Mouse (Mus musculus) hindbrain, embryonic 10.5 days (tissue): Measurements from ENCODE around the gene 4930505A04Rik. TPM values are rescaled to one million over a fixed set of nuclear protein-coding genes. Genes with fewer than 3 reads are reported as not detected.
"Not testable (repeated sequence)": the region's sequence is repeated elsewhere in the genome, so short reads cannot be mapped to it uniquely, and the experiment has no call there.

Experiments
- DNase-seq: peaks from one replicate; pipeline ENCODE4 v3.0.0-alpha.2; 2017; ENCODE audit warnings: low spot score
- H3K27ac ChIP-seq: fragments of 300-500 bp; sonication (generic); 2 replicates; pipeline ENCODE4 v1.5.1; 2016; ENCODE audit warnings: mild to moderate bottlenecking, moderate library complexity
- H3K27me3 ChIP-seq: fragments of 300-500 bp; sonication (generic); 2 replicates; pipeline ENCODE4 v1.6.1; 2016; ENCODE audit warnings: mild to moderate bottlenecking; ENCODE audit not compliant: poor library complexity, insufficient read depth, severe bottlenecking
- H3K36me3 ChIP-seq: fragments of 300-500 bp; sonication (generic); 2 replicates; pipeline ENCODE4 v1.6.1; 2016; ENCODE audit warnings: mild to moderate bottlenecking, moderate library complexity
- H3K4me1 ChIP-seq: fragments of 300-500 bp; sonication (generic); replicated peaks from 2 replicates; pipeline ENCODE4 v1.6.1; 2016; ENCODE audit warnings: mild to moderate bottlenecking
- H3K4me3 ChIP-seq: fragments of 300-500 bp; sonication (generic); 2 replicates; pipeline ENCODE4 v1.5.1; 2016; ENCODE audit warnings: mild to moderate bottlenecking, moderate library complexity
- H3K9me3 ChIP-seq: fragments of 300-500 bp; sonication (generic); 2 replicates; pipeline ENCODE4 v1.6.1; 2016; ENCODE audit warnings: mild to moderate bottlenecking, moderate library complexity
- WGBS: fragments of 180-500 bp; shearing (Covaris S2); methylation state at CpG from one replicate; pipeline ENCODE4 v1.1.7; 2016; 5-methylcytosine and 5-hydroxymethylcytosine counted together
- polyA plus RNA-seq: library from polyadenylated mRNA; unstranded; fragments of >200 nt; fragmentation: Nextera tagmentation; extraction: Ambion mirVana; gene quantifications from 2 replicates; pipeline ENCODE4 v1.2.1, GENCODE M21; 2016

The 4930505A04Rik gene
- polyA plus RNA-seq, 1 experiment from 2014 or later, result not detected

GRCm38 (mm10) chr11:30444192-30444905 is 27.3 kb downstream of the 4930505A04Rik start:
- not testable (repeated sequence) for DNase-seq, H3K27me3 ChIP-seq, H3K4me3 ChIP-seq, H3K27ac ChIP-seq, H3K36me3 ChIP-seq, H3K4me1 ChIP-seq, H3K9me3 ChIP-seq
- 90% methylated on average over 12 of the region's 12 CpGs for WGBS

GRCm38 (mm10) chr11:30443746-30444145 is 27.9 kb downstream of the 4930505A04Rik start:
- no peak for DNase-seq
- Histone ChIP-seq H3K27me3 (no peaks in the 10 kb centered on the region), H3K4me1 (no peaks in the 10 kb centered on the region), H3K27ac (no peak overlapping the region), H3K9me3 (no peaks in the 10 kb centered on the region), H3K4me3 (no peak overlapping the region), H3K36me3 (no peaks in the 10 kb centered on the region)
- 85% methylated on average over 8 of the region's 8 CpGs for WGBS

- 79% methylated on average over 2 of the region's 2 CpGs for WGBS
- Histone ChIP-seq H3K27me3 (no peaks in the 10 kb centered on the region), H3K36me3 (no peaks in the 10 kb centered on the region), H3K4me3 (no peak overlapping the region), H3K9me3 (no peaks in the 10 kb centered on the region), H3K27ac (no peak overlapping the region), H3K4me1 (no peaks in the 10 kb centered on the region)
- no peak for DNase-seq
Observed at GRCm38 (mm10) chr11:30433256-30433950, 38.2 kb downstream of the 4930505A04Rik start.

GRCm38 (mm10) chr11:30405581-30405980 is 66.0 kb downstream of the 4930505A04Rik start:
- peak; percentile 10 for DNase-seq
- peak overlapping the region; percentile 24; the same call in 1 of the 2 replicates for H3K27ac ChIP-seq
- peaks cover 20% of the 10 kb centered on the region for H3K4me1 ChIP-seq
- no peaks in the 10 kb centered on the region for H3K9me3 ChIP-seq
- H3K27me3 ChIP-seq, result no peaks in the 10 kb centered on the region
- no peaks in the 10 kb centered on the region for H3K36me3 ChIP-seq
- WGBS, result 44% methylated on average over 2 of the region's 2 CpGs
- no peak overlapping the region for H3K4me3 ChIP-seq

GRCm38 (mm10) chr11:30404619-30405200 is 66.9 kb downstream of the 4930505A04Rik start:
- no peaks in the 10 kb centered on the region for H3K9me3 ChIP-seq
- H3K36me3 ChIP-seq, result no peaks in the 10 kb centered on the region
- H3K27ac ChIP-seq, result 0 out of 2 replicates have a peak overlapping the region, but pooled peaks have one; percentile 46
- H3K4me3 ChIP-seq, result no peak overlapping the region
- no peaks in the 10 kb centered on the region for H3K27me3 ChIP-seq
- WGBS, result 48% methylated on average over 4 of the region's 4 CpGs
- peak; percentile 24 for DNase-seq
- H3K4me1 ChIP-seq, result peaks cover 20% of the 10 kb centered on the region

- Histone ChIP-seq H3K27ac (no peak overlapping the region), H3K36me3 (no peaks in the 10 kb centered on the region), H3K27me3 (no peaks in the 10 kb centered on the region), H3K4me1 (no peaks in the 10 kb centered on the region), H3K4me3 (no peak overlapping the region), H3K9me3 (no peaks in the 10 kb centered on the region)
- no peak for DNase-seq
Observed at GRCm38 (mm10) chr11:30394351-30394750, 77.3 kb downstream of the 4930505A04Rik start.

GRCm38 (mm10) chr11:30383076-30383475 is 88.6 kb downstream of the 4930505A04Rik start:
- Histone ChIP-seq H3K4me1 (no peaks in the 10 kb centered on the region), H3K27me3 (no peaks in the 10 kb centered on the region), H3K36me3 (no peaks in the 10 kb centered on the region), H3K4me3 (no peak overlapping the region), H3K9me3 (peaks cover 2% of the 10 kb centered on the region; the same call in 1 of the 2 replicates), H3K27ac (no peak overlapping the region)
- DNase-seq, result no peak

Other genes with a start within 250 kb of the 4930505A04Rik start
- 60.1 and 68.8 TPM in 2 replicates for gene Sptbn1, start 203.7 kb downstream of the 4930505A04Rik start, polyA plus RNA-seq
- gene Acyp2, start 177.8 kb upstream of the 4930505A04Rik start, polyA plus RNA-seq, result 6.8 and 9.1 TPM in 2 replicates